Mouse (Mus musculus) kidney, embryonic 14.5 days (tissue): ENCODE results near the gene Cldn13. TPM values are rescaled to one million over a fixed set of nuclear protein-coding genes. Genes with fewer than 3 reads are reported as not detected.
"Not testable (repeated sequence)": the region's sequence is repeated elsewhere in the genome, so short reads cannot be mapped to it uniquely, and the experiment has no call there.

Experiments
- ATAC-seq: fragments of 200-750 bp; cut with Nextera tagmentation; 2 replicates; pipeline ENCODE4 v1.8.0; 2017; ENCODE audit warnings: moderate number of reproducible peaks, mild to moderate bottlenecking, moderate TSS enrichment, moderate library complexity; ENCODE audit not compliant: low FRiP score, low TSS enrichment
- H3K27ac ChIP-seq: fragments of 300-500 bp; sonication (generic); 2 replicates; pipeline ENCODE4 v1.5.1; 2014; ENCODE audit warnings: low read depth, mild to moderate bottlenecking, low read length, moderate library complexity, mixed read lengths
- H3K27me3 ChIP-seq: fragments of 300-500 bp; sonication (generic); 2 replicates; pipeline ENCODE4 v1.6.1; 2014; ENCODE audit warnings: mild to moderate bottlenecking, low read length; ENCODE audit not compliant: control insufficient read depth, insufficient read depth
- H3K36me3 ChIP-seq: fragments of 300-500 bp; sonication (generic); 2 replicates; pipeline ENCODE4 v1.6.1; 2014; ENCODE audit warnings: low read length, mixed read lengths; ENCODE audit not compliant: control insufficient read depth, insufficient read depth
- H3K4me1 ChIP-seq: fragments of 300-500 bp; sonication (generic); 2 replicates; pipeline ENCODE4 v1.6.1; 2014; ENCODE audit warnings: low read length, mixed read lengths; ENCODE audit not compliant: control insufficient read depth, insufficient read depth
- H3K4me2 ChIP-seq: fragments of 300-500 bp; sonication (generic); replicated peaks from 2 replicates; pipeline ENCODE4 v1.6.1; 2014; ENCODE audit warnings: low read depth, mild to moderate bottlenecking, low read length
- H3K4me3 ChIP-seq: fragments of 300-500 bp; sonication (generic); 2 replicates; pipeline ENCODE4 v1.5.1; 2014; ENCODE audit warnings: mild to moderate bottlenecking, low read length
- H3K9ac ChIP-seq: fragments of 300-500 bp; sonication (generic); 2 replicates; pipeline ENCODE4 v1.6.1; 2014; ENCODE audit warnings: low read depth, mild to moderate bottlenecking, low read length, moderate library complexity
- H3K9me3 ChIP-seq: fragments of 300-500 bp; sonication (generic); 2 replicates; pipeline ENCODE4 v1.6.1; 2016; ENCODE audit warnings: low read length; ENCODE audit not compliant: control insufficient read depth
- WGBS: fragments of 180-500 bp; shearing (Covaris S2); extraction: QIAGEN DNeasy Blood & Tissue Kit; methylation state at CpG from one replicate; pipeline ENCODE4 v1.1.7; 2014; 5-methylcytosine and 5-hydroxymethylcytosine counted together
- polyA plus RNA-seq: library from polyadenylated mRNA; unstranded; fragments of >200 nt; fragmentation: Nextera tagmentation; extraction: Ambion mirVana; gene quantifications from 2 replicates; pipeline ENCODE4 v1.2.1, GENCODE M21; 2014

The Cldn13 gene
- polyA plus RNA-seq, 1 experiment from 2014 or later, result 0.20 TPM

DNA sequence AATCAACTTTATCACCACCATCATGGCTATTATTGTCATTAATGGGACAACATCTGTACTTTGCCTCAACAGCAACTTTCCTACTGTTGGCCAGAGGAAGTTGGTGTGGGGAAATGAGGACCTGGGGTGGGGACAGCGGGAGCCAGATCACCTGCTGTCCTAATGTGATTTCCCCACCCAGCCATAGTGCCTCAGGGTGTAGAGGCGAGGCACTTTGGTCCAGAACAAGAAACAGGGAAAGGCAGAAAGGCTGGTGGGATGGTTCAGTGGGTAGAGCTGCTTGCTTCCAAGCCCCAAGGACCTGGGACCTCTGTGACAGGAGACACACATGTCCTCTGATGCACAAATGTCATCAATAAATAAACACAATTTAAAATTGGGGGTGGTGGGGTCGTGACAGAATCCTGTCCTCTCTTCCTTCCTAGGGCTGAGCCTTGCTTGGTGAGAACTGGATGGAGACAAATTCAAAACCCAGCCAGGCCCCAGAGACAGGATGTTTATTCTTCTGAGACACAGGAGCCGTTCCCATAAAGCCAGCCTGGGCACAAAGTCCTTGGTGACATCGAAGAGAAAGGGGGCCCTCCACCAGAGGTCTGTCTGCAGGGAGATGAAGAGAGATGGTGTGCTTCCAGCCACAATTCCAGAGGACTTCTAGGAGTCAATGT lies 32.2 kb upstream of the Cldn13 start:
- H3K27me3 ChIP-seq, result peaks cover 20% of the 10 kb centered on the region
- WGBS, result 42% methylated on average over 5 of the region's 5 CpGs
- H3K4me3 ChIP-seq, result no peak overlapping the region
- peak overlapping the region; percentile 83 for H3K27ac ChIP-seq
- H3K4me1 ChIP-seq, result peaks cover 12% of the 10 kb centered on the region; the same call in 1 of the 2 replicates
- no peaks in the 10 kb centered on the region for H3K36me3 ChIP-seq
- H3K9ac ChIP-seq, result no peak overlapping the region
- ATAC-seq, result no peak
- no peaks in the 10 kb centered on the region for H3K9me3 ChIP-seq
- H3K4me2 ChIP-seq, result peak overlapping the region; percentile 17; the same call in 1 of the 2 replicates

- no peaks in the 10 kb centered on the region for H3K36me3 ChIP-seq
- peak within 1 kb of the TSS; percentile 83 for H3K27ac ChIP-seq
- H3K9me3 ChIP-seq, result no peaks in the 10 kb centered on the region
- H3K4me2 ChIP-seq, result peak within 1 kb of the TSS; percentile 31
- peaks cover 12% of the 10 kb centered on the region; the same call in 1 of the 2 replicates for H3K4me1 ChIP-seq
- H3K9ac ChIP-seq, result peak within 1 kb of the TSS; percentile 61
- ATAC-seq, result peak; percentile 26; the same call in 1 of the 2 replicates
- 6% methylated on average over 11 of the region's 11 CpGs for WGBS
- peaks cover 20% of the 10 kb centered on the region for H3K27me3 ChIP-seq
- H3K4me3 ChIP-seq, result peak within 1 kb of the TSS; percentile 37
These were observed 31.5 kb upstream of the Cldn13 start, which contains the start of gene Cldn4 for GRCm38 (mm10) chr5:134946857-134947255. Gene Cldn4 (minus strand): TSS chr5:134946934.

DNA sequence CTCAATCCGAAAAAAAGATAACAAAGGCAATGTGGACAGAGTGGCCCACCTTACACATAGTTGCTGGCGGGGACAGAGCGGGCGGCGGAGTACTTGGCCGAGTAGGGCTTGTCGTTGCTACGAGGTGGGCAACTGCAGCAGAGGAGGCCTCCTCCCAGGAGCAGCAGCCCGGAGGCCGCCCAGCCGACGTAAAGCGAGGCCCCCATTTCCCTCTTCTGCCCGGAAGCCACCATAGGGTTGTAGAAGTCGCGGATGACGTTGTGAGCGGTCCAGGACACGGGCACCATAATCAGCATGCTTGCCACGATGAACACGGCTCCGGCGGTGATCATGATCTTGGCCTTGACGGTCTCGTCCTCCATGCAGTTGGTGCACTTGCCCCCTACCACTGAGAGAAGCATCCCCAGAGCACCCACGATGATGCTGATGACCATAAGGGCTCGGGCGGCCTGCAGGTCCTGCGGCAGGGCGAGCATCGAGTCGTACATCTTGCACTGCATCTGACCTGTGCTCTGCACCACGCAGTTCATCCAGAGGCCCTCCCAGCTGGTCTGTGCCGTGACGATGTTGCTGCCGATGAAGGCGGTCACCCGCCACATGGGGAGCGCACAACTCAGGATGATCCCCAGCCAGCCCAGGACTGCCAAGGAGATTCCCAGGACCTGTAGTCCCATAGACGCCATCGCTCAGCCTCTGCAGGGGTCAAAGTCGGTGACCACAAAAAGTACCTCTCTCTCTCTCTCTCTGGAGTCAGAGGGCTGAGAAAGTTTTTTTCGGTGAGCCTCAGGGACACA lies 30.9 kb upstream of the Cldn13 start:
- ATAC-seq, result peak; percentile 24; the same call in 1 of the 2 replicates
- Histone ChIP-seq H3K4me3 (peak overlapping the region; percentile 37), H3K4me1 (peaks cover 12% of the 10 kb centered on the region; the same call in 1 of the 2 replicates), H3K4me2 (peak overlapping the region; percentile 31), H3K36me3 (no peaks in the 10 kb centered on the region), H3K27ac (peak overlapping the region; percentile 83), H3K9me3 (no peaks in the 10 kb centered on the region), H3K27me3 (peaks cover 20% of the 10 kb centered on the region), H3K9ac (peak overlapping the region; percentile 61)
- 18% methylated on average over 43 of the region's 43 CpGs for WGBS

- Histone ChIP-seq H3K27me3 (peaks cover 20% of the 10 kb centered on the region), H3K4me1 (peaks cover 12% of the 10 kb centered on the region; the same call in 1 of the 2 replicates), H3K4me2 (peak overlapping the region; percentile 31), H3K36me3 (no peaks in the 10 kb centered on the region), H3K9me3 (no peaks in the 10 kb centered on the region), H3K27ac (peak overlapping the region; percentile 83), H3K4me3 (peak overlapping the region; percentile 37), H3K9ac (peak overlapping the region; percentile 61)
- WGBS, result 40% methylated on average over 16 of the region's 19 CpGs
- no peak for ATAC-seq
These were observed 30.1 kb upstream of the Cldn13 start for GRCm38 (mm10) chr5:134945266-134945959.

- Histone ChIP-seq H3K36me3 (no peaks in the 10 kb centered on the region), H3K4me3 (peak overlapping the region; percentile 37; the same call in 1 of the 2 replicates), H3K4me2 (peak overlapping the region; percentile 31; the same call in 1 of the 2 replicates), H3K4me1 (peaks cover 12% of the 10 kb centered on the region; the same call in 1 of the 2 replicates), H3K27ac (no peak overlapping the region), H3K9me3 (no peaks in the 10 kb centered on the region), H3K27me3 (peaks cover 20% of the 10 kb centered on the region), H3K9ac (peak overlapping the region; percentile 31; the same call in 1 of the 2 replicates)
- WGBS, result 73% methylated on average over 5 of the region's 5 CpGs
- ATAC-seq, result no peak
These were observed 28.9 kb upstream of the Cldn13 start for GRCm38 (mm10) chr5:134944179-134944578.

GRCm38 (mm10) chr5:134942740-134943139 lies 27.4 kb upstream of the Cldn13 start:
- Histone ChIP-seq H3K36me3 (no peaks in the 10 kb centered on the region), H3K9ac (no peak overlapping the region), H3K27me3 (peaks cover 20% of the 10 kb centered on the region), H3K4me2 (no peak overlapping the region), H3K4me3 (no peak overlapping the region), H3K9me3 (no peaks in the 10 kb centered on the region), H3K4me1 (peaks cover 12% of the 10 kb centered on the region; the same call in 1 of the 2 replicates), H3K27ac (0 out of 2 replicates have a peak overlapping the region, but pooled peaks have one; percentile 17)
- no peak for ATAC-seq
- WGBS, result 77% methylated on average over 2 of the region's 2 CpGs

GRCm38 (mm10) chr5:134941472-134942209 lies 26.3 kb upstream of the Cldn13 start:
- ATAC-seq, result no peak
- peaks cover 3% of the 10 kb centered on the region; the same call in 1 of the 2 replicates for H3K4me1 ChIP-seq
- H3K27ac ChIP-seq, result peak overlapping the region; percentile 56; the same call in 1 of the 2 replicates
- no peak overlapping the region for H3K4me2 ChIP-seq
- peaks cover 15% of the 10 kb centered on the region for H3K27me3 ChIP-seq
- no peaks in the 10 kb centered on the region for H3K36me3 ChIP-seq
- no peak overlapping the region for H3K9ac ChIP-seq
- 69% methylated on average over 14 of the region's 14 CpGs for WGBS
- no peaks in the 10 kb centered on the region for H3K9me3 ChIP-seq
- no peak overlapping the region for H3K4me3 ChIP-seq

GRCm38 (mm10) chr5:134939554-134939953 lies 24.2 kb upstream of the Cldn13 start:
- not testable (repeated sequence) for H3K4me2 ChIP-seq, H3K27ac ChIP-seq, H3K4me1 ChIP-seq, H3K9me3 ChIP-seq, H3K36me3 ChIP-seq, H3K9ac ChIP-seq, H3K27me3 ChIP-seq, H3K4me3 ChIP-seq, ATAC-seq
- WGBS, result 85% methylated on average over 2 of the region's 7 CpGs
